Mouse (Mus musculus): ENCODE results near the gene Zfp654. TPM values are rescaled to one million over a fixed set of nuclear protein-coding genes. Genes with fewer than 3 reads are reported as not detected.

The Zfp654 gene
- 13.2 TPM for polyA plus RNA-seq (2017; shearing (Covaris generic))

DNA sequence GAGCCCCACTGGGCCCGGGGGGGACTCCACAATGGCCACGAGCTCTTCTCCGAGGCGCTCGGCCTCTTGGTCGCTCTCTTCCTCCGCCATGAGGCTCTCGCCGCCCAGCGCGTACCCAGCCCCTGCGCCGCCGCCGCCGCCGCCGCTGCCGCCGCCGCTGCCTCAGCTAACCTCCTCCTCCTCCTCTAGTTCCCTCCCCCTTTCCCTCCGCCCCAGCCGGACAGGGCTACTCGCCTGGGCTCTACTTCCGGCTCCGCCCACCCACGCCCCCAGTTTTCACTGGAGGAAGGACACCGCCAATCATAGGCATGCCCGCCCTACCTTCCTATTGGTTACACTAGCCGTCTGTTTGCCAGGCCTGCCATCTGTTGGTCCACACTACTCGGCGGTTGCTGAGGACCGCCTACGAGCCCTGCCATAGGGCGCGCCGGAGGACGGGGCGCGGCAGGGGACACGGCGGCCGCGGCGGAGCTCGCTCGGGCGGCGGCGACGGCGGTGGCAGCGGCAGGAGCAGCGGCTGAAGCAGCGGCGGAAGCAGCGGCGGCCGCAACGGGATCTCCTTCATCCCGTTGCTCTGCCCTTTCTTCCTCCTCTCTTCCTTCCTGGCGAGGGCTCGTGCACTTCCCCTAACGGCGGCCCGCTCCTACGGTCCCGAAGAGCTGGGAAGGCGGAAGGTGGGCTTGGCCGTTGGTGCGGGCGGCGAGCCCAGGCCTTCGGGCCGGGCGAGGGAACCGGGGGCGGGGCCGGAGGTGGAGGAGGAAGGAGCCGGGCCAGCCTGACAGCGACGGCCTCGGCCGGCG lies at the start of gene Zfp654, which contains the start of gene Cggbp1:
Gene Zfp654 (minus strand): TSS at position 90 of the 800 bp plus-strand sequence.
Gene Cggbp1 (plus strand): TSS at position 434 of the 800 bp plus-strand sequence.

DNA sequence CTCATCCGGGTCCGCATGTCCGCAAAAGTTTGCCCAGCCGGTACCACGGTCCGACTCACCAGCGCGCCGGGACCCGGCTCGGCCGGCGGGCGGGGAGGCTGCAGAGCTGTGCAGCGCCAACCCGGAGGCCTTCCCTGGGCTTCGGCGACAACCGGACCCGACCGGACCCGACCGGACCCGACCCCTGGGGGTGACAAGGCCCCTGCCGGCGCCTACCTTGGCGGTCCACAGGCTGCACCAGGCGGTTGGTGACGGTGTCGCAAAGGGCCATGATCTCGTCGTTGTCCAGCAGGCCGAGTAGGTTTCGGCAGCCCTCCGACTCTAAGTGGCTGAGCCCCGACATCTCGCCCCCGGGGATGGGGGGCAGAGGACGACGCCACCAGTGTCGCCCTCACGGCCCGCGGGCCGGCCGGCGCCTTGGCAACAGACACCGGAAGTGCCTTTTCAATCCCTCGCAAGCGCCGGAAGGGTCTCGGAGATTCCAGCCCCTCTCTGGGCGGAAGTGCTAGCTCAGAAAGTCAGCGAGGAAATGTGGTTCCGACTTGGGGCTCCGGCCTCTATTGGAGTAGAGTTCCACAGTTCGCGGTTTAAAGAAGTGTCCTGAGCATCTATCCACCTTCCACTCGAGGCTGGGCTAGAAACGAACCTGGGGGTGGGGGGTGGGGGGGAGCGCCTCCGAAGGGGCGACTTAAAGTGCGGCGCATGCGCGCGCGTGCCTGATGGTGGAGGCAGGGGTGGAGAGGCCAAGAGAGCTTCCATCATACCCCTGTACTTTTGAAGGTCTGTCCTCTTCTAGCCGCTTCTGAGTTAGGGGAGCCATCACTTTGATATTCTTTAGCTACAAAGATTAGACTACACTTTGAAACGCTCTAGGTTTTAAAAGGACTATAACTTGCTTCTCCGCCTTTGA lies 80.7 kb downstream of the Zfp654 start, which contains the start of gene 4930453N24Rik:
Gene 4930453N24Rik (minus strand): TSS at position 641 of the 910 bp plus-strand sequence.

Other genes starting within 250 kb of the Zfp654 start
- gene Csnka2ip, start 249.2 kb downstream of the Zfp654 start, polyA plus RNA-seq (2017; shearing (Covaris generic)) = not detected
- 48.3 TPM for gene 4930453N24Rik, start 80.5 kb downstream of the Zfp654 start, polyA plus RNA-seq (2017; shearing (Covaris generic))
- gene Cggbp1, start 344 bp upstream of the Zfp654 start, polyA plus RNA-seq (2017; shearing (Covaris generic)) = 53.3 TPM